Mouse (Mus musculus) heart, adult 2 months (tissue): ENCODE results near the gene Rps19bp1. TPM values are rescaled to one million over a fixed set of nuclear protein-coding genes. Genes with fewer than 3 reads are reported as not detected.
A peak's percentile ranks its signal among the peaks of the same experiment; 100 is the strongest.

Experiments
- DNase-seq, 2 experiments: peaks; one replicate each; pipeline ENCODE4 v3.0.0; 2021
- H3K27ac ChIP-seq: fragments of 200-600 bp; 2 replicates; pipeline ENCODE4 v1.8.1; 2022
- H3K27me3 ChIP-seq: fragments of 200-500 bp; 2 replicates; pipeline ENCODE4 v1.6.1; 2012; ENCODE audit warnings: mild to moderate bottlenecking, low read length, inconsistent platforms, mixed read lengths; ENCODE audit not compliant: control insufficient read depth, insufficient read depth
- H3K36me3 ChIP-seq: fragments of 200-500 bp; 2 replicates; pipeline ENCODE4 v1.6.1; 2012; ENCODE audit warnings: low read length, inconsistent platforms; ENCODE audit not compliant: control insufficient read depth, insufficient read depth
- H3K4me1 ChIP-seq: fragments of 200-500 bp; 2 replicates; pipeline ENCODE4 v1.6.1; 2011; ENCODE audit warnings: low read length; ENCODE audit not compliant: control insufficient read depth, insufficient read depth
- H3K4me3 ChIP-seq: fragments of 200-600 bp; 2 replicates; pipeline ENCODE4 v1.8.1; 2022
- H3K79me2 ChIP-seq: fragments of 200-500 bp; replicated peaks from 2 replicates; pipeline ENCODE4 v1.6.1; 2012; ENCODE audit warnings: mild to moderate bottlenecking, inconsistent platforms, low read length, moderate library complexity, mixed read lengths; ENCODE audit not compliant: control insufficient read depth, insufficient read depth
- H3K9ac ChIP-seq: fragments of 200-500 bp; 2 replicates; pipeline ENCODE4 v1.6.1; 2012; ENCODE audit warnings: low read depth, mild to moderate bottlenecking, control low read depth, inconsistent platforms, low read length, mixed read lengths
- CTCF ChIP-seq: fragments of 200-600 bp; IDR thresholded peaks from 2 replicates; pipeline ENCODE4 v1.8.1; 2022; ENCODE audit warnings: antibody characterized with exemption, mild to moderate bottlenecking, moderate library complexity
- EP300 ChIP-seq: fragments of 200-500 bp; IDR thresholded peaks from 2 replicates; pipeline ENCODE4 v1.6.1; 2011; ENCODE audit warnings: low read depth, low read length, control low read depth; ENCODE audit not compliant: insufficient read depth
- POLR2A ChIP-seq: fragments of 200-500 bp; IDR thresholded peaks from 2 replicates; pipeline ENCODE4 v1.6.1; 2011; ENCODE audit warnings: mild to moderate bottlenecking, low read depth, low read length, control low read depth; ENCODE audit not compliant: insufficient read depth
- WGBS: fragments of 180-500 bp; shearing (Covaris S2); methylation state at CpG from one replicate; pipeline ENCODE4 v1.1.7; 2018; 5-methylcytosine and 5-hydroxymethylcytosine counted together
- intact Hi-C: fragments of 180-260 bp; cut with DNase I; formaldehyde crosslinking; loops from one replicate; pipeline ENCODE4 v1.15.1; 2025
- polyA plus RNA-seq: library from polyadenylated mRNA; depleted of rRNA; stranded (reverse); fragments of >200 nt; gene quantifications from 2 replicates; pipeline ENCODE4 v1.2.3, GENCODE M21; 2012
- total RNA-seq, 2 experiments: library from RNA; stranded (reverse); gene quantifications; 2 replicates each; pipeline ENCODE4 v1.2.3; 2021

The Rps19bp1 gene
- total and polyA plus RNA-seq, 3 experiments = 12.7 to 16.4 (median 15.6) TPM

DNA sequence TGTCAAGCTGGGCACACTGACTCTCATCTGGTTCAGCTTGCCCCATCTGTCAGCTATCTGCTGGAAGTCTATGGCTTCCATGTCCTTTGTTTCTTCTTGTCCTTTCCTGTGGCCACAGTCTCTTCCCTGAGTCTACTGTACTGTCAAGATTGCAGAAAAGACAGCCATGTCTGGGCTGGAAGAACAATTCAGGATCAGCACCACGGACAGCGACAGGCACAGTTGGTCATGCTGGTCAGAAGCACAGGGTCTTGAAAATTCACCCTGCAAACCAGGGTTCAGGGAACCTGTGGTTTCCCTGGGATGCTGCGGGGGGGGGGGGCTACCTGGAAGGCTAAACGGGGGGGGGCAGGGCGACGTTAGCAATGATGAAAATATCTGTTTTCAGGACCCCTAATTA lies 13.5 kb upstream of the Rps19bp1 start:
- H3K79me2 ChIP-seq = no peaks in the 10 kb centered on the region
- H3K27me3 ChIP-seq = no peaks in the 10 kb centered on the region
- intact Hi-C loops = no loop called here
- H3K4me3 ChIP-seq = no peak overlapping the region
- TF ChIP-seq CTCF (no peak), POLR2A (no peak), EP300 (no peak)
- H3K27ac ChIP-seq = no peak overlapping the region
- no peaks in the 10 kb centered on the region for H3K36me3 ChIP-seq
- peak in 1 of 2 experiments; percentile 53 for DNase-seq
- H3K4me1 ChIP-seq = no peaks in the 10 kb centered on the region
- no peak overlapping the region for H3K9ac ChIP-seq
- WGBS = 0% methylated on average over 6 of the region's 6 CpGs

DNA sequence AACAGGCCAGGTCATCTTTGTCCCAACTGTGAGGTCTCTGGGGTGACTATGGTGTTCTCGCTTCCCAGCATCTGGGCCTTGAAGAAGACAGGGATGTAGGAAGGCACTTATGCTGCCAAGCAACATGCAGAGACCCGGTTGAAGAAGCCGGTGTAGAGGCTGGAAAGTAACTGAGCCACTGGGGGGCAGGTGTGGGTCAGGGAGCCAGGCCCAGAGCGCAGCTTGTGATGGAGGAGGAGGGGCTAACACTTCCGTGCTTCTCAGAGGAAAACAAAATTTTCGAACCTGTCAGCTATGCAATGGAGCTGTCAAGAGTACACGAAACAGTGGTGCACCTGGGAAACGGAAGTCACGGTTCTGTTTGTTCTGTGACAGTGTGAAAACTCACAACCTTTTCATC lies 13.0 kb upstream of the Rps19bp1 start:
- H3K4me3 ChIP-seq = no peak overlapping the region
- H3K4me1 ChIP-seq = no peaks in the 10 kb centered on the region
- H3K27me3 ChIP-seq = no peaks in the 10 kb centered on the region
- TF ChIP-seq CTCF = no peak
- no peak for TF ChIP-seq EP300
- no peak for TF ChIP-seq POLR2A
- H3K27ac ChIP-seq = no peak overlapping the region
- no peaks in the 10 kb centered on the region for H3K79me2 ChIP-seq
- H3K9ac ChIP-seq = no peak overlapping the region
- WGBS = 52% methylated on average over 9 of the region's 9 CpGs
- intact Hi-C loops = no loop called here
- DNase-seq = no peak
- no peaks in the 10 kb centered on the region for H3K36me3 ChIP-seq

- H3K79me2 ChIP-seq = no peaks in the 10 kb centered on the region
- H3K4me1 ChIP-seq = no peaks in the 10 kb centered on the region
- intact Hi-C loops = no loop called here
- H3K4me3 ChIP-seq = no peak overlapping the region
- no peaks in the 10 kb centered on the region for H3K36me3 ChIP-seq
- H3K9ac ChIP-seq = no peak overlapping the region
- no peaks in the 10 kb centered on the region for H3K27me3 ChIP-seq
- WGBS = 76% methylated on average over 3 of the region's 3 CpGs
- no peak for TF ChIP-seq POLR2A
- TF ChIP-seq CTCF = no peak
- TF ChIP-seq EP300 = no peak
- H3K27ac ChIP-seq = no peak overlapping the region
- DNase-seq = no peak
Measured at GRCm38 (mm10) chr15:80271858-80272396, 7.8 kb upstream of the Rps19bp1 start.

DNA sequence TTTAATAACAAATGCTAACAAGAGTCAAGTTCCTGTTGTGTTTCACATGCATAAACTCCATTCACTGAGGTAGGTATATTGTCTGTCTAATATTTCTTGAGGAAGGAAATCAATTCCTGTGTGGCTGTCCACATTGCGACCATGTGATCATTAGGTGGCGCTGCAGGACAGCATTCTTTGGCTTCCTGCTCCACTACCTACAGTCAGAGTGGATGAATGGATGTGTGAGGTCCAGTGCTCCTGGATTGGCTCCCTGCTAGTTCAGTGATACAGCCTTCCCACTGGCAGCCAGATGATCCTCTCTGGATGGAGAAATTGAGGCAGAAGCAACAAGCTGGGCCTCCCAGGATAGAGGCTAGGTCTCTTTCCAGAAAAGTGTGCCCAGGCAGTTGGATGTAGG lies 2.2 kb upstream of the Rps19bp1 start:
- Histone ChIP-seq H3K4me3 (no peak overlapping the region), H3K27ac (no peak overlapping the region), H3K9ac (no peak overlapping the region), H3K4me1 (no peaks in the 10 kb centered on the region; the same call in 1 of the 2 replicates), H3K27me3 (no peaks in the 10 kb centered on the region), H3K36me3 (no peaks in the 10 kb centered on the region), H3K79me2 (no peaks in the 10 kb centered on the region)
- DNase-seq = peak; percentile 61
- intact Hi-C loops = loop anchor here (1.0 to 10.0 kb wide), 4 partner anchors 438 to 679 kb away; partner anchors contain the start of gene Adsl
- WGBS = 0% methylated on average over 2 of the region's 2 CpGs
- TF ChIP-seq EP300 (peak; percentile 76; the same call in 1 of the 2 replicates), CTCF (peak; percentile 90), POLR2A (no peak)

DNA sequence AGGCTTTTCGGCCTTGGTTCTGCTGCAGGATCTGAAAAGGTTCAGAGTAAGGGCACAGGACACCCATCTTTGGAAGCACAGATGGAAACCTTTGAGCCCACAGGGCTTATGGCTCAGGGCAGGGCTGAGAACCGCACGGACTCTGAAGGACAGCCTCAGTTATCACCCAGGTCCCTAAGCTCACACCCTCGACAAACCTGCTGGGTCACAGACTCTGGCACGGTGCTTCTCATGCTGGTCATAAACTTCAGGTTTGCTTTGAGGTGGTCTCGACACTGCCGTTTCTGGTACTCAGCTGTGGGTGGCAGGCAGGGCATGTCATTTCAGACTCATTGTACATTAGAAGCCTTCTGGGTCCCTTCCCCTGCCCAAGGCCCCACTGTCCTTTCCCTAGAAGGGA lies 3.0 kb downstream of the Rps19bp1 start:
- Histone ChIP-seq H3K27me3 (no peaks in the 10 kb centered on the region), H3K4me1 (peaks cover 12% of the 10 kb centered on the region), H3K36me3 (peaks cover 19% of the 10 kb centered on the region), H3K27ac (no peak overlapping the region), H3K4me3 (no peak overlapping the region), H3K79me2 (no peaks in the 10 kb centered on the region), H3K9ac (no peak overlapping the region)
- DNase-seq = peak in 1 of 2 experiments; percentile 26
- intact Hi-C loops = loop anchor here (5.0 to 10.0 kb wide), 5 partner anchors 34 to 684 kb away; partner anchors contain the start of gene Adsl
- TF ChIP-seq POLR2A (no peak), CTCF (no peak), EP300 (no peak)
- WGBS = 78% methylated on average over 7 of the region's 7 CpGs

DNA sequence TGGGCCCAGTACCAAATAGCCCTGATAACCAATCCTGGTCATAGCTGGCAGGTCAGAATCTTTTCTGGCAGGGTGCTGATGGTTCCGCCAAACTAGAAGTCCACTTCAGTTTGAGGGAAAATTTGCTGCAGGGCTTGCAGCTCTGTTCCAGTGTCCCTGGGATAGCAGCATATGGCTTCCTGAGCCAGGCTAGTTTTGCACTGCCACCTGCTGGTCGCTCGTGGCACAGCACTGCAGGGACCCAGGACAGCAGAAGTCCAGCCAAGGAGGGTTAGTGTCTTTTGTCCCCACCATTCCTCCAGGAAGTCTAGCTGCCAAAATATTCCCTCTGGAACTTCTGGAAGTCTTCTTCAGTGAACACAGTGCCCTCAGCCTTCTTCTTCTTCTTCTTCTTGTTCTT lies 3.4 kb downstream of the Rps19bp1 start:
- H3K79me2 ChIP-seq = no peaks in the 10 kb centered on the region
- peak; percentile 79 to 89 for DNase-seq
- intact Hi-C loops = loop anchor here (5.0 to 10.0 kb wide), 5 partner anchors 33 to 684 kb away; partner anchors contain the start of gene Adsl
- peak; percentile 82 for TF ChIP-seq EP300
- peak; percentile 98 for TF ChIP-seq CTCF
- no peak for TF ChIP-seq POLR2A
- H3K9ac ChIP-seq = no peak overlapping the region
- H3K4me1 ChIP-seq = peaks cover 12% of the 10 kb centered on the region
- H3K27me3 ChIP-seq = no peaks in the 10 kb centered on the region
- WGBS = 9% methylated on average over 3 of the region's 3 CpGs
- peaks cover 19% of the 10 kb centered on the region for H3K36me3 ChIP-seq
- H3K4me3 ChIP-seq = no peak overlapping the region
- H3K27ac ChIP-seq = no peak overlapping the region
